Mouse (Mus musculus): ENCODE data around the gene Sept14. TPM values are rescaled to one million over a fixed set of nuclear protein-coding genes. Genes with fewer than 3 reads are reported as not detected.

Sept14 gene
- polyA plus RNA-seq, 1 experiment from 2014 or later = not detected

DNA sequence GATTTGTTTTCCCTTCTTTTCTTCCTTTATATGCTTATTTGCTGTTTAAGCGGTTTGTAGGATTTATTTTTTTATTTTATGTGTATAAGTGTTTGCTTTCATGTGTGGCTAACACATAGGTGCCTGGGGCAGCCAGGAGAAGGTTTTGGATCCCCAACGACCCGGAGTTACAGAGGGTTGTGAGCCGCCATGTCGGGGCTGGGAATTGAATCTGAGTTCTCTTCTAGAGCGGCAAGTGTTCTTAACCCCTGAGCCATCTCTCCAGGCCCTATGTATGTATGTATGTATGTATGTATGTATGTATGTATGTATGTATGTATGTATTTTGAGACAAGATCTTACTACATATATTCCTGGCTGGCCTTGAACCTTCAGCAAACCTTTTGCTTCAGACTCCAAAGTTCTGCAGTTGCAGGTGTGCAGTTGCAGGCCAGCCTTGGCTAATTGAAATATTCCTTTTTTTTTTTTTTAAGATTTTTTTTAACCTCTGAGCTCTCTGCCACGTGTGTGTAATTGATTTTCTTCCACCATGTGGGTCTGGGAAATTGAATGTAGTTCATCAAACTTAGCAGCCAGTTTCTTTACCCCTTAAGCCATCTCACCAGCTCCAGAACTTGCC, 17.6 kb upstream of the Sept14 start:
- Histone ChIP-seq H3K27ac (ENCODE audit: low read length) (peak overlapping the region; percentile 98), H3K4me2 (ENCODE audit: low read depth, low read length) (peak overlapping the region; percentile 65), H3K9me3 (ENCODE audit: control insufficient read depth, low read length) (no peaks in the 10 kb centered on the region), H3K9ac (ENCODE audit: low read length) (peak overlapping the region; percentile 93), H3K4me1 (replicated peaks; ENCODE audit: control insufficient read depth, insufficient read depth, low read length) (peaks cover 19% of the 10 kb centered on the region), H3K36me3 (ENCODE audit: control insufficient read depth, insufficient read depth, low read length) (no peaks in the 10 kb centered on the region), H3K27me3 (ENCODE audit: control insufficient read depth, insufficient read depth, low read depth, low read length) (no peaks in the 10 kb centered on the region), H3K4me3 (ENCODE audit: low read length) (peak overlapping the region; percentile 82)
- 20% methylated on average over 7 of the region's 7 CpGs for WGBS
- ATAC-seq (ENCODE audit: low read depth) = no peak

GRCm38 (mm10) chr5:129724834-129725773, 16.8 kb upstream of the Sept14 start, which contains the start of gene Nipsnap2:
Nipsnap2 (plus strand) TSS chr5:129725063.
- no peaks in the 10 kb centered on the region for H3K9me3 ChIP-seq (ENCODE audit: control insufficient read depth, low read length)
- H3K27ac ChIP-seq (ENCODE audit: low read length) = peak within 1 kb of the TSS; percentile 98
- peak within 1 kb of the TSS; percentile 65 for H3K4me2 ChIP-seq (ENCODE audit: low read depth, low read length)
- H3K4me3 ChIP-seq (ENCODE audit: low read length) = peak within 1 kb of the TSS; percentile 82
- H3K9ac ChIP-seq (ENCODE audit: low read length) = peak within 1 kb of the TSS; percentile 93
- peak; percentile 97 for ATAC-seq (ENCODE audit: low read depth)
- peaks cover 1% of the 10 kb centered on the region; the same call in 1 of the 2 replicates for H3K36me3 ChIP-seq (ENCODE audit: control insufficient read depth, insufficient read depth, low read length)
- no peaks in the 10 kb centered on the region for H3K27me3 ChIP-seq (ENCODE audit: control insufficient read depth, insufficient read depth, low read depth, low read length)
- H3K4me1 ChIP-seq (replicated peaks; ENCODE audit: control insufficient read depth, insufficient read depth, low read length) = peaks cover 18% of the 10 kb centered on the region
- under 1% methylated on average over 81 of the region's 93 CpGs for WGBS

- WGBS = 49% methylated on average over 4 of the region's 4 CpGs
- Histone ChIP-seq H3K27ac (ENCODE audit: low read length) (peak overlapping the region; percentile 98), H3K4me1 (replicated peaks; ENCODE audit: control insufficient read depth, insufficient read depth, low read length) (peaks cover 10% of the 10 kb centered on the region), H3K9ac (ENCODE audit: low read length) (peak overlapping the region; percentile 93), H3K36me3 (ENCODE audit: control insufficient read depth, insufficient read depth, low read length) (peaks cover 9% of the 10 kb centered on the region; the same call in 1 of the 2 replicates), H3K4me3 (ENCODE audit: low read length) (peak overlapping the region; percentile 82), H3K27me3 (ENCODE audit: control insufficient read depth, insufficient read depth, low read depth, low read length) (no peaks in the 10 kb centered on the region), H3K9me3 (ENCODE audit: control insufficient read depth, low read length) (no peaks in the 10 kb centered on the region), H3K4me2 (ENCODE audit: low read depth, low read length) (peak overlapping the region; percentile 65)
- ATAC-seq (ENCODE audit: low read depth) = no peak
Observed at GRCm38 (mm10) chr5:129724268-129724667, 16.0 kb upstream of the Sept14 start.

DNA sequence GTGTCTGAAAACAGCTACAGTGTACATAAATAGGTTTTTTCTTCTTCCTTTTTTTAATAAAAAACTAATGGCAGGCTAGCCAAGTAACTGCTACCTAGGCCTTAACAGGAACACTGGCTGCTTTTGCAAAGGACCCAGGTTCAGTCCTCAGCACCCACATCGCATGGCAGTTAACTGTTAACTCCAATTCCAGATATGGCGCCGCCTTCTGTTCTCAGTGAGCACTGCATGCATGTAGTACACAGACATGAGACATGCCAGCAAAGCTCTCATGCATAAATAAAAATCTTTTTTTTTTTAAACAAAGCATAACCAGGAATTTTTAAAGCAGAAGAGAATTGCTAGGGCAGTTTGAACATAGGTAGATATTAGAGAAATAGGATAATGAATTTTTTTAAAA, 11.9 kb upstream of the Sept14 start:
- no peak for ATAC-seq (ENCODE audit: low read depth)
- Histone ChIP-seq H3K4me3 (ENCODE audit: low read length) (no peak overlapping the region), H3K27ac (ENCODE audit: low read length) (no peak overlapping the region), H3K4me1 (replicated peaks; ENCODE audit: control insufficient read depth, insufficient read depth, low read length) (peaks cover 10% of the 10 kb centered on the region), H3K36me3 (ENCODE audit: control insufficient read depth, insufficient read depth, low read length) (peaks cover 31% of the 10 kb centered on the region), H3K27me3 (ENCODE audit: control insufficient read depth, insufficient read depth, low read depth, low read length) (no peaks in the 10 kb centered on the region), H3K9ac (ENCODE audit: low read length) (no peak overlapping the region), H3K9me3 (ENCODE audit: control insufficient read depth, low read length) (no peaks in the 10 kb centered on the region), H3K4me2 (ENCODE audit: low read depth, low read length) (no peak overlapping the region)
- 82% methylated on average over 3 of the region's 3 CpGs for WGBS

DNA sequence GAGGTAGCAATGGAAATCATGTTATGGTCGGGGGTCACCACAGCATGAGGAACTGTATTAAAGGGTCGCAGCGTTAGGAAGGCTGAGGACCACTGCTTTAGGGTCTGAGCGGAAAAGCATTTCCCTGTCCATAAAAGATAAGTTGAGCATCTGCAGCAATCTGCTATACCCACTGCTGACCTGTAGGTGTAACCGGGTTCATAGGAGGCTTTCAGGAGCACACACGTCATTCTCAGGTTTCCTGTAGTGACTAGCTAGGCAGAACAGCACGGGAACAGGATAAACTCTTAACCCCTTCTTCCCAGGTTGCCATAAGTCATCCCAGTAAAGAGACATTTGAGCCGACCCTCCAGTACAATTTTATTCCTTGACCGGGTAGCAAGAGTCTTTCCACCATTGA, 8.7 kb upstream of the Sept14 start:
- no peak for ATAC-seq (ENCODE audit: low read depth)
- peaks cover 6% of the 10 kb centered on the region for H3K4me1 ChIP-seq (replicated peaks; ENCODE audit: control insufficient read depth, insufficient read depth, low read length)

GRCm38 (mm10) chr5:129715326-129715861, 7.1 kb upstream of the Sept14 start, which contains the start of gene Mrps17:
Mrps17 (plus strand) TSS chr5:129715497.
- H3K4me1 ChIP-seq (replicated peaks; ENCODE audit: control insufficient read depth, insufficient read depth, low read length) = peaks cover 6% of the 10 kb centered on the region
- no peaks in the 10 kb centered on the region for H3K9me3 ChIP-seq (ENCODE audit: control insufficient read depth, low read length)
- H3K4me2 ChIP-seq (ENCODE audit: low read depth, low read length) = peak within 1 kb of the TSS; percentile 79
- peaks cover 31% of the 10 kb centered on the region for H3K36me3 ChIP-seq (ENCODE audit: control insufficient read depth, insufficient read depth, low read length)
- peak within 1 kb of the TSS; percentile 38; the same call in 1 of the 2 replicates for H3K27ac ChIP-seq (ENCODE audit: low read length)
- peak within 1 kb of the TSS; percentile 76 for H3K4me3 ChIP-seq (ENCODE audit: low read length)
- 0% methylated on average over 33 of the region's 33 CpGs for WGBS
- ATAC-seq (ENCODE audit: low read depth) = peak; percentile 99
- no peaks in the 10 kb centered on the region for H3K27me3 ChIP-seq (ENCODE audit: control insufficient read depth, insufficient read depth, low read depth, low read length)
- peak within 1 kb of the TSS; percentile 83 for H3K9ac ChIP-seq (ENCODE audit: low read length)

More for the DNA sequence above, 8.7 kb upstream of the Sept14 start:
- Histone ChIP-seq H3K9ac (ENCODE audit: low read length) (no peak overlapping the region), H3K36me3 (ENCODE audit: control insufficient read depth, insufficient read depth, low read length) (peaks cover 31% of the 10 kb centered on the region), H3K4me2 (ENCODE audit: low read depth, low read length) (no peak overlapping the region), H3K9me3 (ENCODE audit: control insufficient read depth, low read length) (no peaks in the 10 kb centered on the region), H3K27me3 (ENCODE audit: control insufficient read depth, insufficient read depth, low read depth, low read length) (no peaks in the 10 kb centered on the region), H3K27ac (ENCODE audit: low read length) (no peak overlapping the region), H3K4me3 (ENCODE audit: low read length) (no peak overlapping the region)
- WGBS = 77% methylated on average over 9 of the region's 9 CpGs

DNA sequence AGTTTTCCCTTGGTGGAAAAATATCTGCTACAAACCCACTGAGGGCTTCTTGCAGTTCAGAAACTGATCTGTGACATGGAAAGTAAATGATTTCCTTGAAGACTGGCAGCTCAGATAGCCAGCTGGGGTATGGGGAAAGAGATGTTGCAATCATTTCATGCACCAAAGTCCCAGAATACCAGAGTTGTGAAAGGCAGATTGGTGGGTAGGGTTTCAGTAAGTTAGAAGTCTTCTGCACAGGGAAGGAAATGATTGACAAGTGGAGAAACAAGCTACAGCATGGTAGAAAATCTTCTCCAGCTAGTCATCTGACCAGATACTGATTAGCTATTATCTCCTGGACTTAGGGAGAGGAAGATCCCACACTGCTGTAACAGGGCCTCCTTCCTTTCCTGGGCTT, 4.9 kb downstream of the Sept14 start:
- ATAC-seq (ENCODE audit: low read depth) = no peak
- no peaks in the 10 kb centered on the region for H3K36me3 ChIP-seq (ENCODE audit: control insufficient read depth, insufficient read depth, low read length)
- no peak overlapping the region for H3K9ac ChIP-seq (ENCODE audit: low read length)
- no peak overlapping the region for H3K4me3 ChIP-seq (ENCODE audit: low read length)
- H3K27me3 ChIP-seq (ENCODE audit: control insufficient read depth, insufficient read depth, low read depth, low read length) = no peaks in the 10 kb centered on the region; the same call in 1 of the 2 replicates
- H3K4me1 ChIP-seq (replicated peaks; ENCODE audit: control insufficient read depth, insufficient read depth, low read length) = no peaks in the 10 kb centered on the region
- H3K4me2 ChIP-seq (ENCODE audit: low read depth, low read length) = no peak overlapping the region
- H3K27ac ChIP-seq (ENCODE audit: low read length) = no peak overlapping the region
- no peaks in the 10 kb centered on the region for H3K9me3 ChIP-seq (ENCODE audit: control insufficient read depth, low read length)

DNA sequence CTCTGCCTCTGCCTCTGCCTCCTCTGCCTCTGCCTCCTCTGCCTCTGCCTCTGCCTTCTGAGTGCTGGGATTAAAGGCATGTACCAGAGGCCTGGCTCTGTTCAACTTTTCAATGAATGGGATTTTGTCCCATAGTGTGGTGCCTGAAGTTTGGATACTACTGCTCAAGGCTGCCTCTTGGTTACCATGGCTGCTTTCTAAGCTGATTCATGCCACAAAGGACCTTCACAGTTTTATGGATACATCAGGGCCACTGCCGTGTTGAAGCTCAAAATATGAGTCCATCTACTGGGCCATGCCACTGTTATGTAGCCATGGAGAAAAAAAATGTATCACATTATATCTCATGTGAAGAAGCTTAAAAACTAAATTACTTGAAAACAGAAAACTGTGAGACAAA, 6.6 kb downstream of the Sept14 start:
- Histone ChIP-seq H3K4me2 (ENCODE audit: low read depth, low read length) (no peak overlapping the region), H3K4me1 (replicated peaks; ENCODE audit: control insufficient read depth, insufficient read depth, low read length) (no peaks in the 10 kb centered on the region), H3K4me3 (ENCODE audit: low read length) (no peak overlapping the region), H3K9ac (ENCODE audit: low read length) (no peak overlapping the region), H3K27me3 (ENCODE audit: control insufficient read depth, insufficient read depth, low read depth, low read length) (no peaks in the 10 kb centered on the region; the same call in 1 of the 2 replicates), H3K9me3 (ENCODE audit: control insufficient read depth, low read length) (no peaks in the 10 kb centered on the region), H3K36me3 (ENCODE audit: control insufficient read depth, insufficient read depth, low read length) (no peaks in the 10 kb centered on the region), H3K27ac (ENCODE audit: low read length) (no peak overlapping the region)
- no peak for ATAC-seq (ENCODE audit: low read depth)
- WGBS = 63% methylated on average over 1 of the region's 1 CpGs

DNA sequence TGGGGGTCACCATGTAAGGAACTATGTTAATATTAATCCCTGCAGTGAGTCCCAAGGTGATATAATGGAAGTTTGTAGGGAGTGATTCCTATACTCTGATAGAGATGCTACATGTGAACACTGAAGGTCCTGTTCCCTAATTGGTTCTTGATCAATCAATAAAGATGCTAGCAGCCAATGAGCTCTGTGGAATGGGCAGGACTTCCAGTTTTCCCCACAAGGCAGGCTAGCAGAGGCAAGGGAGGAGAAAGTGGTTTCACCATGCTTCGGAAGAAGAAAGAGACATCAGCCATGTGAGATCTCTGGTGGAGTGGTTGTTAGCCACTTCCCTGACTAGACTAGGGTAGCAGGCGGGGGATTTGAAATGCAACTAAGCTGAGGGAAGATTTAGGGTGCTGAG, 7.8 kb downstream of the Sept14 start:
- Histone ChIP-seq H3K4me2 (ENCODE audit: low read depth, low read length) (no peak overlapping the region), H3K9ac (ENCODE audit: low read length) (no peak overlapping the region), H3K4me3 (ENCODE audit: low read length) (no peak overlapping the region), H3K9me3 (ENCODE audit: control insufficient read depth, low read length) (no peaks in the 10 kb centered on the region), H3K4me1 (replicated peaks; ENCODE audit: control insufficient read depth, insufficient read depth, low read length) (no peaks in the 10 kb centered on the region), H3K36me3 (ENCODE audit: control insufficient read depth, insufficient read depth, low read length) (no peaks in the 10 kb centered on the region), H3K27ac (ENCODE audit: low read length) (no peak overlapping the region), H3K27me3 (ENCODE audit: control insufficient read depth, insufficient read depth, low read depth, low read length) (no peaks in the 10 kb centered on the region; the same call in 1 of the 2 replicates)
- no peak for ATAC-seq (ENCODE audit: low read depth)
- 25% methylated on average over 2 of the region's 2 CpGs for WGBS
